Mouse (Mus musculus) embryo, embryonic 9.5 days (tissue): ENCODE results near the gene Tmco1.

Source experiments
- DNase-seq: peaks from one replicate; pipeline ENCODE4 v3.0.0-alpha.2; 2017; ENCODE audit errors: extremely low spot score

The Tmco1 gene

DNA sequence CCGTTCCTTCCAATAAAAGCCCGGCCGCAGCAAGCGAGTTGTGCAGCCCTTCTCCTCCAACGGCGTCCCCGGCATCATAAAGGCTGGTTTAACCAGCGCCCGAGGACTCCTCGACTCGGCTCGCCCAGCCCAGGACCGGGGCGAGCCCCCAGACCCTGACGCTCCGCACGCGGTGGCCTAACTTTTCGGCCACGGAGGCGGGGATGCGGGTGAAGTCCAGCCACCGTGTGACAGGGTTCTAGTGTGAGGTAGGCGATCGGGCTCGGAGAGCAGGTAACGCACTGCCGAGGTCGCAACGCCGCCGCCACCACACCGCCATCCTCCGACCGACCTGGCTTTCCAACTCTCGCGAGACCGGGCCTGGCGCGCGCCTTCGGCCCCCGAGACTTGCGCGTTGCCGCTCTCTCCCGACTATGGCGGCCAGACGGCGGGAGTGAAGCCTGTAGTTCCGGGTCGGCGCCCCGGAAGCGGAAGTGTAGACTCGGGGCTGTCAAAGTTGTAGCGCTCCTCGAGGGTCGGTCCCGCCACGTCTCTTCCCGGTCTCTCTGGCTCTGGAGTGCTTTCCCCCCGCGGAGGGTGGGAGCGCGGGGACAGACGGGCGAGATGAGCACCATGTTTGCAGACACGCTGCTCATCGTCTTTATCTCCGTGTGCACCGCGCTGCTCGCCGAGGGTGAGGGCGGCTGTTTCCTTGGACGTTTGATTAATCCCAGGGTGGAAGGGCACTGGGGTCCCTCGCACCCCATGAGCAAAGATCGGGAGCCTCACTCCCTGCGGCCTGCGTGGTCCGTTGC, at the start of gene Tmco1:
Gene Tmco1, plus strand, starts transcription at position 118 of the 794 bp plus-strand sequence.
- DNase-seq: peak; percentile 97

DNA sequence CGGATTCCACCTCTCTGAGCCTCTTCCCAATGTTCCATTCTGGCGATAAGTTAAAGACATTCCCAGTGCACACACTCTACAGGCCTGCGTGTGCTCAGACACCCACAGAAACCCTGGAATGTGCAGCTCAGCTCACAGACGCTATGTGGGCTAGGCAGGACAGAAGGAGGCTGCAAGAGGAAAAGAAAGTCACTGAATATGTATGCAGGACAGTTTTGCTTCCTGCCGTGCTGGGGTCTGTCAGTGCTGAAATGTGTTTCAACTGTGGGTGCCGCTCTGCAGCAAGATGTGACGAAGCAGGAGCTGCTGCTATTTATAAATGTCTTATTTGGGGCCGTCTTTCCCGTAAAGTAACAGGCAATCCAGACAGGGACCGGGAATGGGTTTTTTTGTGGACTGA, 48.5 kb upstream of the Tmco1 start:
- no peak for DNase-seq

DNA sequence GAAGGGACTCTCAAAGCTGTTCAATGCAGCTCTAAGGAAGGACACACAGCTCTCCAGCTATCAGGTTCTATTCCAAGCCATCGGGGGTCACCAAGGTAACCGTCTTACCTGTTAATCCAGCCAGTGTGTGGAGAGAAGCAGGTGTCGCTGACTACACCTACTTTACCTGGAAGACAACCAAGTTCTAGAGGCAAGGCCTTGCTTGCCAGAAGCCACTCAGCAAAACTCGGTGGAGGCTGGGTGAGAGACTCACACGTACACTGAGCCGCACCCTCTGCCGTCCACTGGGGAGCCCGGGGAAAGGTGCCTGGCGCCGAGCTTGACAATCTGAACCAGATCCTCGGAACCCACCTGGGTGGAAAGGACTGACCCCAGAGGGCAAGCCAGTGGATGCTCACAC, 46.4 kb upstream of the Tmco1 start:
- no peak for DNase-seq

DNA sequence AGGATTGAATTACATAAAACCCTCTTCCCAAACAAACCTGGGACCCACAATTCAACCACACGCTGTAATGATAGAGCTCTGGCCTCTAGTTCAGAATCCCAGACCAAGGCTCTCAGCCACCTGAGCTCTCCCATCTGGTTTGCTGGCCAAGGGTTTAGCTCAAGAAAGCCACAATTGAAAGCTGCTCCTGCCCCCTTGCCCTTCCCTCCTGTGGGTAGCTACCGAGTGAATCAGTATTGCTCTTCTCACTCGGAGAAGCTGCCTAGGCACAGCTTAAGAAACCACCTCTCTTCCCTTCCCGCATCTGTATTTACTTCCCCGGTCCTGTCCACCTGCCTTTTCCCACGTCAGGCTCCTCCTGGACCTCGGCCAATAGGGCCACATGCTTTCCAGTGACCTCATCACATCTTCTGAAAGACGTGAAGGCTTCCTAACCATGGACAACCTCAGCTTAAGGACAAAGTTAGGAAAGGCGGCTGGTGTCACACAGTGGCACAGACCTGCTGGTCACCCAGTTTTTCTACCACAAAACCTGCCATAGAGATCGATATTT, 45.6 kb upstream of the Tmco1 start:
- DNase-seq: no peak

DNA sequence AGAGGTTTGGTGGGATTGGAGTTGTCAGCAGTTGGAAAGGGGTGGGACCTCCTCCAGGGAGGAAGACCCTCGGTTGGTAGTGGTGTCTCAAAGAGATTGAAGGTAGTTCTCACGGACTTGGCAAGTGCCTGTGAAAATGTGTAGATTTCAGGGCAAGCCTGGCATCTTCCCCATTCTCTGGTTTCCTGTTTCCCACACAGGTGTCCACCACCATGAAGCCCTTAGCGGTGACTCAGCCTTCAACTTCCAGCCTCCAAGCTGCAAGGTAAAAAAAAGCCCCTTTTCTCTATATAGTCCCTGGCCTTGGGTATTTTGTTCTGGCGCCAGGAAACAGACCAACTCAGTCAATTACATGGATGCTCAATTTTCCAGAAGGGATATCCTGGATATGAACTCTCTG, 42.8 kb upstream of the Tmco1 start:
- no peak for DNase-seq

DNA sequence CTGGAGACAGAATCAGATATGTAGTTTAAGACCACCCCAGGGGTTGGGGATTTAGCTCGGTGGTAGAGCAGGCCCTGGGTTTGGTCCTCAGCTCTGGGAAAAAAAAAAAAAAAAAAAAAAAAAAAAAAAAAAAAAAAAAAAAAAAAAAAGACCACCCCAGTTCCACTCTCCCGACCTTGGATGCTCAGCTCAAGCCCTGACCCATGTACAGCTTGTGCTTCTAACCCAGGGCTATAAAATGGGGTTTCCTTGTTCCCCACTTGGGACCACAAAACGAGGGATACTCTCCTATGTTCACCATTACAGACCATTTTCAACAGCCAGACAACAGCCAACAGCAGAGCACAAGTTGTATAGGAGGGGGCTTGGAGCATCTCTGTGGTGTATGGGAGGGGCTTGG, 41.5 kb upstream of the Tmco1 start:
- no peak for DNase-seq

DNA sequence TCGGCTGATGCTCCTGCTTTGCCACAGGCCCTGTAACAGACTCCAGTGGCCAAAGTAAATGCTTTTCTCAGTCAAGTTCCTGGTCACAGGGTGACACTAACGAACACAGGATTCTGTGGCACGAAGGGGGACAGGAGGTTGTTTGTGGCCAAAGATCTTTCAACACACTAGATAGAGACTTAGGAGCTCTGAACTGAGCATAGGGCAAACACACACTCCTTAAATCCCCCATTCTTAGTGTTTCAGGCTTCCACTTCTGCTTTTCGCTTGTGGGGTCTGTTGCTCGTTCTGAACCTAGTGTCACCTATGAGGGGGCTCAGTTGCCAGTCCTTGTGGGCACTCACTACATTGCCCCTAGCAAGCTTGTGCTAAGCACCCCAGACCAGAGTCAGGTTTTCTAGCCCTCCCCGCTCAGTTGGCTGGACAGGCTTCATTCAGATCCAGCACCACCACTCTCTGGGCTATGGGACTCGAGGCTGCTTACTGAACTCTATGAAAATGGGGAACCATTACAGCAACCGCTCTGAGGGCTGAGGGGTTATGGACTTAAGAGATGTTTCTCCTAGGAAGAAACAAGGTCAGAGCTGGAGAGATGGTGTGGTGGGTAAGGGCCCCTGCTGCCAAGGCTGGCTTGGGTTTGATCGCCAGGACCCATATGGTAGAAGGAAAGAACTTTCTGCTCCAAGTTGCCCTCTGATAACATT, 39.7 kb upstream of the Tmco1 start:
- no peak for DNase-seq

DNA sequence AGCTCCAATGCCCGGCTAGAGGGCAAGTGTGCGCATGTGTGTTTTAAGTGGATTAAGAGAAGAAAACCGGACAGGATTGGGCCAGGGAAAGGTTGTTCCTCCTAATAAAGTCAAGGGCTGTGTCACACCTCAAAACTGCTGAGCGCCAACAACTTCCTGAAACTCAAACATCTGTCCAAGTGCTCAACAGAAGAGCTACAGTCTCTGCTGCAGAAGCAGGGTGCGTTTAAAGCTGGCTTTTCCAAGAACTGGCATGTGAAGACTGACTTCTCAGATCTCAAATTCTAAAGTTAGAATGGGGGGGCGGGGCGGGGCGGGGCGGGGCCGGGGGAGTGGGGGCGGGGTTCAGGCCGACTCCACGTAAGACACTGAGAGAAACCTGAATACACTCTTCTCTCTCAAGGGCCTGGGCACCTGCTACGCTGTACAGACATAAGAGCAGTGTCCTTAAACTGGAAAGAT, 38.8 kb upstream of the Tmco1 start:
- DNase-seq: no peak

DNA sequence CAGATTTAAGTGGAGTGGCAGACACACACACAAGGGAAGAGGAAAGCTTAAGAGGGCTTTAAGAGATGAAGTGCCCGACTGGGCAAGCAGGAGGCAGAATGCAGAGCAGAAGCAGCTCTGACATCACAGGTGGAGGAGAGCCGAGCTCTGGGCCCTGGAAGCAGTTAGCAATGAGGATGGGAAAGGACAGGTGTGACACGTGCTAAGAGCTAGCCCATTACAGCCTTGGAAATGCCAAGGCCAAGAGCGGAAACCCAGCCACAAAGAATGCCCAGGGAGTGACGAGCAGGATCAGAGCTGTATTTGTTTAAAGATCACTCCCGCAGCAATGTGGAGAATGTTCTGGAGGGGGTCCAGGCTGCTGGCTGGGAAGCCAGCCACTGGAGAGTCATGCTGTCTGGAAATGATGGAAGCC, 38.3 kb upstream of the Tmco1 start:
- no peak for DNase-seq

DNA sequence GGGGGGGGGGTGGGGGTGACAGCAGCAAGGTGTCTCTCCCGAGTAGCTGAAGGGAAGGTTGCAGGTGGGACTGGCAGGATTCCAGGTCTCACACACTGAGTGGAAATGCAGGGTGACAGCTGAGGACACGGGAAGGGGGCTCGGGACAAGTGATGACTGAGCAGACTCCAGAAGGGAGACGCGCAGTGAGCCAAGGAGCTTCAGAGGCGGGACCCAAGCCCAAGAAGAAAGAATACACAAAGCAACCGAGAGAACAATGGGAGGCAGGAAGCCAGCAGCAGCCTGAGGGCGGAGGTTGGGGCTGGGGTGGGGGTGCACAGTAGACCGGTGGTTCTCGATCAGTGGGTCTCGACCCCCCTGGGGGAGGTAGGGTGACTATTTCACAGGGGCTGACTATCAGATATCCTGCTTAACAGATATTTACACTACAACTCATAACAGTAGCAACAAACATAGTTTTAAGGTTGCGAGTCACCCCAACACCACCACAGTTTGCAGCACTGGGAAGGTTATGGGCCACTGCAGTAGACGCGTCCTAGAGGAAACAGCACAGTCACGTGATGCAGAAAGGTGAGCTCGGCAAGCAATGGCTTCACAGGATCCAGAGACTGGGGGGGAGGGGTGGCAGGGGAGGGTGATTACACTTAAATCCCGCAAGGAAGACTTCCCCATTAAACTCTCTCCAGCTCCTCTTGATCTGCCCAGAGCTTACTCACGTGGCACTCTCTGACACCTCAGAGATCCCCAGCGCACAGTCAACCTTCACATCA, 37.7 kb upstream of the Tmco1 start:
- peak; percentile 37 for DNase-seq

DNA sequence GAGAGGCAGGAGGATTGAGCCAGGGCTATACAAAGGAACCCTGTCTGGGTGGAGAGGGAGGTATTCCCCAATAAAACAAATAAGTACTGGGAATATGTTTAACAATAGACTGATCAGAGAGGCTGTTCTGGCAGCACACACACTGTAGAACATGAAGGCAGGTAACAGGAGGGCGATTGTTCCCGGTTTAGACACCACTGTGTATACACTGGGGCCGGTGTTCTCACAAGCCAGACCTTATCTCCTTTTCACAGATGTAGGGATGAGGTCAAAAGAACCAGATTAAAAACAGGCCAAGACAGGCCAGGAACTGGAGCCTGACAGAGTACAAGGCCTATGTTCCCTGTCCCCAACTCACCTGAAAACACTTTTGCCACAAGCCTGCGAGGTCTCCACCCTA, 36.9 kb upstream of the Tmco1 start:
- no peak for DNase-seq

DNA sequence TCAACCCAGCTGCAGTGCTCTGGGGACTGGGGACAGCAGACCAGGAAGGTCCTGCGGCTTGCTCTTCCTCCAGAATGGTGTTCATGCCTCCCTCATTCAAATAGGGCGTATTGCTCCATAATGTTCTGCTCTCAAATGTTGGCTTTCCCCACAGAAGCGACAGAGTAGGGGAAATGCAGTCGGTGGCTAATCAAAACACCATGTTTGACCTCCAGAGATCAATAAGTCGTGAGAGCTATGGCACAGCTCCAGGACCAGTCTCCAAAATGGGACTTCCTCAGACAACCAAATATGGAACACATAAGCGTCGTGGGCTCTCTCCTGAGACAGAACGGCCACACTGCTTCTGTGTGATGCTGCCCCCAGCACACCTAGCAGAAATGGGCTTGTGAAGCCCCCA, 36.3 kb upstream of the Tmco1 start:
- DNase-seq: no peak

DNA sequence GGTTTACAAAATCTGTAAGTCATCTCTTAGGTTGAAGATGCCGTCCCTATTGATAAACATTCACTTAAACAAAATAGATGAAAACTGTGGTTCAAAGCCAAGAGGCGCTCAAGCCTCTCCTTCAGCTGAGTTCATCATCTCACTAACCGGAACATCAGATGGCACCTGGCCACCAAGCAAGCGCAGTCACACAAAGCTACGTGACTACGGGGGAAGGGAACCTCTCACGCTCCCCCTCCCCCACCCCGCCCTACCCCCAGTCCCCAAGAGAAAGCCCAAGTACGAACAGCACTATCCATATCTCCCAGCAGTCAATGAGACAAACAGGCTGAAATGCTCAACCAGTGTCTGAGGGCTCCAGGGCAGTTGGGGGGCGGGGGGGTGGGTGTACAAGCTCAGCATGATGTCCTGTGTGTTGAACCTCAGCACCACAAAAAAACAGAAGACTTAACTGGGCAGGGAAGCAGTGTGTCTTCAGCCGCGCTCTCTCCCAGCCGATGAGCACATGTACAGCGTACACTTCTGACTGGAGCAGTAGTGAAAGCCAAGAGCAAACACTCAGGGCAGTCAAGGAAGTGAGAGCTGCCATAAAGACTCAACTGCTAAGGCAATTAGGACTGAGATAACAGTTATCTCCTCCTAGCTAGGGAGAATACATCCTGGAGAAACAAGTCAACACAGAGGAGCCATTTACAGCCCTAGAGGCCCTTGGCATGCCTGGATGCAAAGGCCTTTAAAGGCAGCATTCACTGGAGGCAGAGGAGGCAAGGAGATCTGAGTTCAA, 34.6 kb upstream of the Tmco1 start:
- no peak for DNase-seq

DNA sequence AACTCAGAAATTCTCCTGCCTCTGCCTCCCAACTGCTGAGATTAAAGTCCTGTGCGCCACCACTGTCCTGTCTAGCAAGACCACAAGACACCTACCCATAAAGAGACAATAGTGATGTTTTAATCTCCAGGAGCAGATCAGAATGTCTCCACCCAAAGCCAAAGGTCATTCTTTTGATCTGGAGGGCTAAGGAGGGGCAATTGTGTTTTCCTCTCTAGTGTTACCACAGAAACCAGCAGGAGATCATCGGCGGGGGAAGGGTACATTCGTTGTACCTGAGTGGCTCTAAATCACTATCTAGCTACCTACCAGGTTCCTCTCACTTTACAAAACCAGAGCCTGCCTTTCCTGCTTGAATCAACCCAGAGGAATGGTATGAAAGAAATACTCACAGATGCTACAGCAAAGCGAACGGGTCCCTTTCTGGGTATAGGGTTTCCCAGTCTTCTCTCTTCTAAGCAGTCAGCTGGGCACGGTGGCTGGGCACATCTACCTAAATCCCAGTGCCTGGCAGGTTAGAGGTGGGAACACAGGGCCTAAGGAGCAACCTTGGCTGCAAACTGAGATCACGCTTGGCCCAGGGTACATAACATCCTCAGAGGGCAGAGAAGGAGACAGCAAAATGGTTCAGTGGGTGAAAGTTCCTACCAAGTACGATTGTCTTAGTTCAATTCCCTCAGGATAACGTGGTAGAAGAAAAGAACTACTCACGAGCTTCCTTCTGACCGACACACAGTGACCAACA, 33.4 kb upstream of the Tmco1 start:
- DNase-seq: no peak

DNA sequence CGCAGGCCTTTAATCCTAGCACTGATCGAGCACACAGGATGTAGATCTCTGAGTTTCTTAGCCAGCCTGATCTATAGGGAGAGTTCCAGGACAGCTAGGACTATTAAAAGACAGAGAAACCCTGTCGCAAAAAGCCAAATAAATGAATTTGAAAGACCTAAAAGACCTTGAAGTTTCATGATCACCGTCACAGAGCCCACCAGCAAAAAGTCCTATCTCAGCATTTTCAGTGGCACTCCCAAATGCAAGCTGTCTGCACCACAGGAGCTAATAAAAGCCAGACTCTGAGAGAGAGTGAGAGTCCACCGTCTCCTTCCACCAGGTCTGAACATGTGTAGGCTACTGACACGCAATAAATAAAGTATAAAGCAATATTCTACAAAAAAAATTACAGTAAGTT, 29.8 kb upstream of the Tmco1 start:
- DNase-seq: no peak

DNA sequence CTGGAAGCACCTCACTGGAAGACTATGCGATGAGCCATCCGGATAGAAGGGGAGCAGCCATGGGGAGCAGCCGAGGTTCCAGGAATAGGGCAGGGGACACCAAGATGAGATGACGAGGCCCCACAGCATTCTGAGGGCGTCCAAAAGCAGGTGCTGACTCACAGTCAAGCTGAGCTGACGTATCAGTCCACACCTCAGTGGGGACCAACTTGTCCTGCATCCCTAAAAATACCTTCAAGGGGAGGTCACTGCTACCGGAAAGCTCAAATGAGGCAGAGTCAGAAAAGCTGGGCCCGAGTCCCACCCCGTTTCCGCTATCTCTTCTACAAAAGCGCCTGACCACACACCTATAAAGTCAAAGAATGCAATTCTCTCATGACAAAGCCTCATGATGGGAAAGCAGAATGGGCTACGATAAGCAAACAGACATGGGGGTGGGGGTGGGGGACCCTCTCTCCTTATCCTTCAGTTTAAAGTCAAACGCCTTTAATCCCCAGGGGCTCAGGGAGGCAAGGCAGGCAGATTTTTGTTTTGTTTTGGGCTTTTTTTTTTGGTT, 28.9 kb upstream of the Tmco1 start:
- DNase-seq: no peak

DNA sequence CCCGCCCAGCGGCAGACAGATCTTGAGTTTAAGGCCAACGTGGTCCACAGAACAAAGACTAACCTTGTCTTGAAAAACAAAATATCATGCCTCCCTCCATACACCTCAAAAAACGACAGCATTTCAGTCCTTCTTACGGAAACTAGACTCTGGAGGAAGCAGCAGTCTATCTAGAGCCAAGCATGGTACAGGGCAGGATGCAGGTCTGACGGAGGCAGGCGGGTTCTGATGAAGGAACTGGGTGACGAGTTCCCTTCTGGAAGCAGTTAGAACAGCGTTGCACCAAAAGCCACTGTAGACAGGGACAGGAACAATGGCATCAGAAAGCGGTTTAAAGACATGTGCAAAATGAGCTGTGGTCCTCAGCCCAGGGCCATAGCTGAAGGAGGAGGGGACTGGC, 28.1 kb upstream of the Tmco1 start:
- no peak for DNase-seq

DNA sequence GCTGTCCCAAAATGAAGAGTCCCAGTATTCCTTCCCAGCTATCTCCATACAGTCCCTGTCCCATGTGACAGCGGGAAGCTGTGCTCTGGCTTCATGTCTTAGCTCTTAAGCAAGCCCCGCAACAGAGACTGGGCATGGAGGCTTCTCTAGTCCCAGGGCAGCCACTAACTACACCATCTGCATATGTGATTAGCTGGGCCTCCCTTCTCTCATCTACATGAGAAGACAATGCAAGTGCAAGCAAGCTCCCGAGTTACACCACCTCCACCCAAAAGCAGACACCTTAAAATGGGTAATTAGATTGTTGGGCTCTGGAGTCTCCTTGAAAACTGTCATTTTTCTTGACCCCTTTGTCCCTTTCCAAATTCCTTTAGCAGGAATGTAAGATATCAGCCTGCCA, 26.1 kb upstream of the Tmco1 start:
- no peak for DNase-seq

DNA sequence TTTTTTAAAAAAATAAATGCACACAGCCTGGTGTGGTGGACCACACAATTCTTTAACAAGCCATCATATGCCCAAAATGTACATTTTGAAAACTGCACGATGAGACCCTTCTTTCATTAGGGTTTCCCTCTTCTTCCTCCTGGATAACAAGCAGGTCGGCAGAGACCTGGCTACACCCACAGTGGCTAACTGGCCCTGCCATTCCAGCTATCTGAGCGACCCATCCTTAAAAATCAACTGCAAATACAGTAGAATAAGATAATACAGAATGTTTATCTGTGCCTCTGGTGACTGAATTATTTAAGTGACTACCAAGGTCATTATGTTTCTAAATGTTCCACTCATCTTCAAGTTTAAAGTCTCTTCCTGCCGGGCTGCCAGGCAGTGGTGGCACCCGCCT, 25.4 kb upstream of the Tmco1 start:
- DNase-seq: no peak

DNA sequence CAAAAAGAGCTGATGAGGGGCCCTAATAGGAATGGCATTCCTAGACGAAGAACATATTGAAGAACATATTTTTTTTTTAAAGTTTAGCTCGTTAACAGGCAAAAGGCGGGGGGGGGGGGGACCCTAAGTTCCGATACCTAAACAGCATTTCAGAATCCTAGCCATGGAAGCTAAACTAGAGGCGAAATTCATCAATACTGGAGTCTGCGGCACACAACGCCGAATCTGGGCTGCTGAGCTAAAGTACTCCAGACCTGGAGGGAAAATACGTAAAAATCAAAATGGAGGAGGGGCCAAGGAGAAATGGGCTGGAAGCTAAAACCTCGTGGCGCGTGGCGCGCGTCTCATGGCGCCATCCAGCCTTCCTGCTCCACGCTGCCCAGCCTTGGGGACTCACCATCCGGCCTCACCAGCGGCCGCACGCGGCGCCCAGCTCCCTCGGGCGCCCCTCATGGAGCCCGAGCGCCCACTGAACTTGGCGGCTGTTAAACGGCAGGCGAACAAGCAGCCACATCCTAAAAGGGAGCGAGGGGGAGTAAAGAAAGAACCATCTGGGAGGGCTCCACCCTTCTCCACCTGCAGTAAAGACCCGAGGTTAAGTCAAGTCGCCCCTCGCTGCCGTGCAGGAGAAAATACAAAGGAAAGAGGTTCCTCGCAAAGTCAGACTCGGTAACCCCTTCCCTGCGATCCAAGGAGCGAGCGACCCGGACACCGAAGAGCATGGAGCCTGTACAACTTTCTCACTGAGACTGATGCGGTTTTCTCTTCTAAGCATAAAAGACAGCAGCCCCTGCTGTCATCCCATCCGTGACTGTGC, 24.5 kb upstream of the Tmco1 start:
- DNase-seq: peak; percentile 77
